Mouse (Mus musculus): ENCODE results near the gene Gm20388.

Gene Gm20388

GRCm38 (mm10) chr8:120664566-120664965, 753.9 kb downstream of the Gm20388 start:
- no peak for DNase-seq (ENCODE audit: extremely low spot score, low spot score)

DNA sequence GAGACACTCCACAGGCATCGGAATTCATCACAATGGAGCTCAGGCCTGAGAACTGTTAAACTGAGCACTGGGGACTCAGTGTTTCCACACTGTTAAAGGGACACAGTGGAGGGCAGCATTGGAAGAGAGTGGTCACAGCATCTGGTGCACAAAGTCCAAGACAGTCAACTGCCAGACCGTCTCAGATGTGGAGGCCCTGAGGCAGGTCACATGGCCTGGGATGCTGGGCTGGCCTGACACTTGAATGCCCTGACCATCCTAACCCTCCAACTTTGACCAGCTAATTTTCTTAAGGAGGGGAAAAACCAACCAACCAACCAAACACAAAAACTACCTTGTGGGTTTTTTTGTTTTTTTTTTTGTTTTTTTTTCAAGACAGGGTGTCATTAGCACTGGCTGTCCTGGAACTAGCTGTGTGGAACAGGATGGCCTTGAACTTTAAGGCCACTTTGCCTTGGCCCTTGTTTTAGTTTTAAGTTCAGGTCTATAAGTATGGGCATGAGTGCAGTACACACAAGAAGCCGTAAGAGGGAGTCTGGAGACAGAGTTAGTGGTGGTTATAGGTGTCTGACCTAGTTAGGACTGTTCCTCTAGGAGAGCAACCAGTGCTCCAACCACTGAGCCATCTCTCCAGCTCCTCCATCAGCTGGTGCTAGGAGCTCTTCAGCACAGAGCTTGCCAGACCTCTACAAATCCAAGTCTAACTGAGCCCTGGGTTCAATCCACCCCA, 755.2 kb downstream of the Gm20388 start:
- no peak for DNase-seq (ENCODE audit: extremely low spot score, low spot score)

- no peak for DNase-seq (ENCODE audit: extremely low spot score, low spot score)
These were observed 756.3 kb downstream of the Gm20388 start for GRCm38 (mm10) chr8:120666807-120667470.

DNA sequence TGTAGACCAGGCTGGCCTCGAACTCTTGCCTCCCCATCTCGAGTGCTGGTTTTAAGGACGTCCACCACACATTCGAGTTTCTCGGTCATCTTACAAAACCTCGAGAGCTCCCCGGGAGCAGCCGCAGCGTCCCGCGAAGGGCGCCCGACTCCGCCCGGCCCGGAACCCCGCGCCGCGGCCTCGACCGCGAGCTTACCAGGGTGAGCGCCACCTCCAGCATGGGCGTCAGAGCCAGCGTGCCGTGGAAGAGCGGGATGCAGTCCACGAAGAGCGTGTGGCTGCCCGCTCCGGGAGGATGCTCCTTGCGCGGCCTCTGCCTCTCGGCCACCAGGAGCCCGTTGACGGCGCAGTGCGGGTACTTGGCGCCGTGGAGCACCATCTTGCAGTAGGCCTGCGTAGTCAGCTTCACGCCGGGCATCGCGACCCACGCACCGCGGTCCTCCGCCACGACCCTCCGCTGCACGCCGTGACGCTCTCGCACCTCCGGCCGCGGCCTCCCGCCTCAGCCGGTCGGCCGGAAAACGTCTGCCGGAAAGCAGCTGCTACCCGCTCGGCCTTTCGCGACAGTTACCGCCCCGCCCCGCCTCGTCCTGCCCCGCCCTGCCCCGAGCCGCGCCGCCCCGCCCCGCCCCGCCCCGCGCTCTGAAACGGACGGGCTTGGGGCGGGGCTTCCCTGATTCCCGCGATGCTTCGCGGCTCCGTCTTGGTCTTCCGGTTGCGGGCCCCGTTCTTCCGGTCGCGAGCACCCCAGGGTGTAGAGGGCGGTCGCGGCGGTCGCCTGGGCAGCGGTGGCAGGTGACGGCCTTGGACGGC, 757.1 kb downstream of the Gm20388 start, which contains the start of the genes Gm27021 and Cox4i1:
Gm27021 (minus strand) TSS at position 519 of the 813 bp plus-strand sequence.
Cox4i1 (plus strand) TSS at position 662 of the 813 bp plus-strand sequence.
- DNase-seq (ENCODE audit: extremely low spot score, low spot score), result peak; percentile 97

DNA sequence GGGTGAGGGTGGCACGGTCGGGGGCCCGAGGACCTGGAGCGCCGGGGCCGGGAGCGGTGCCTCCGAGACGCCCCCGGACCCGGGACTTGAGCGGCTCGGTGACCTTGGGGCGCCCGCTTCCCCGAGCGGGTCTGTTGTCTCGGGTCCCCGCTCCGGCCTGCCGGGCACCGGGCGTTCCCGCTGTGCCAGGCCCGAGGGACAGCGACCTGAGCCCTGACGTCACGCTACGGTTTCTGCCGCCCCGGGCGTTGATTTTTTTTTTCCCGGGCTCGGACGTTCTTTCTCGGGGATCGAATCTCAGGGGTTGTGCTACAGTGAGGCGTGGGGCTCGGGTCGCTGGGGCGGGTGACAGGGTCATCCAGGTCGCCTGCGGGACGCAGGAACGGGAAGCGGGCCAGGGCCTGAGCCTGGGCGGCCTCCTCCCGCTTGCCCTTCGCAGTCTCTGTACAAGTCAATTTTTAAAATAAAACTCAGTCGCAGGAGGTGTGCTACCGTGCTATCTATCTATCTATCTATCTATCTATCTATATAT, 757.8 kb downstream of the Gm20388 start, which contains the start of gene Emc8:
Emc8 (minus strand) TSS at position 200 of the 532 bp plus-strand sequence.
- DNase-seq (ENCODE audit: extremely low spot score, low spot score), result no peak

DNA sequence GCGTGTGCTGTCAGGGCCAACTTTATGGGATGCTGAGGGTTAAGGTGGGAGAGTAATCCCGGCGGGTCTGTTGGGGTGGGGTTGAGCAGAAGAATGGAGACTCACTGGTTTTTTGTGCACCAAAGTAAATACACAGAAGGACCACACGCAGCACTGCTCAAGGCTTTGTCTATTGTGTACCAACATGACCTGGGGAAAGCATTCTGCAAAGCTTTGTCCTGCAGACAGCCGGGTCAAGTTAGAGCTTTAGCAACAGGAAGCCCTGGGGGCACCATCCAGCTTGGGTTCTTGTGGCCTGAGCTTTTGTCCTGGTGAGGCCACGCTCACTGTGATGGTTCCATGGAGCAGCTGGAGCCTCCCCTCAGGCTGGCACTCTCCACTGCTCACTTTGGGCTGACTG, 761.1 kb downstream of the Gm20388 start:
- no peak for DNase-seq (ENCODE audit: extremely low spot score, low spot score)

DNA sequence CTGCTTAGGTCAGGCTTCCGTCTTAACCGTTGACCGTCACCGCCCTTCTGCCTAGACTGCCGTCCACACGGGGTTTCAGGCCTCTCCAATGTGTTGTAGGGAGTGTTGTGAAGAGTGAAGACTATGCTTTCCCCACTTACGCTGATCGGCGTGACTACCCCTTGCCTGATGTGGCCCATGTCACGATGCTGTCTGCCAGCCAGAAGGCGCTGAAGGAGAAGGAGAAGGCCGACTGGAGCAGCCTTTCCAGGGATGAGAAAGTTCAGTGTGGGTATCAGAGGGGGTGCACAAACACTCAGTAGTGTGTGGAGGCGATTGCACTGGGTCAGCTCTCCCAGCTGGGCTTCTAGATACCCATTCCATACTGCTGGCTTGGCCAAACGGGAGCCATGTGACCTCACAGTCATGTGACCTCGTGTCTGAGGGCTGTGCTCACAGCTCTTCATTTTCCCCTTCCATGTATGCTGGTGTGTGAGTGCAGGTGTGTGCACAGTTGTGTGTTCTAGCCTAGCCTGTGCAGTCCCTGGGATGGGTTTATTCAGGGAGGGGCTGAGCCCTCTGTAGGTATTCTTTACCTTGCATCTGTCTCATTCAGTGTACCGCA, 762.1 kb downstream of the Gm20388 start:
- DNase-seq (ENCODE audit: extremely low spot score, low spot score), result no peak

DNA sequence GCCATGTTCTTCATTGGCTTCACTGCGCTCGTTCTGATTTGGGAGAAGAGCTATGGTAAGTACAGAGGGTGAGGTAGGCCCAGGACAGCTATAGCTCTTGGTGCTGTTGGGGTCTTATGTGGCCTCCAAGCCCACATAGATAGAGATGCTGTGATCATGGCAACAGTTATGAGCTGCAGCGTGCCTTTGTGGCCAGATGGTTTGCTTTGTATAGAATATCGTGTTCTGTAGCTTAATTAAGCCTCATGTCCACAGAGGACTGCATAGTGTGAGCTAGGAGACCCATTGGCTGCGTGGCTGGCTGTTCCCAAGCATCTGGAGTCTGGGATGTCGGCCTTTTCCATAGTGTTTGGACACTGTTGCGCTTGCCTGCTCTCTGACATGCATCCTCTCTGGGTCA, 762.7 kb downstream of the Gm20388 start:
- DNase-seq (ENCODE audit: extremely low spot score, low spot score), result no peak

GRCm38 (mm10) chr8:120675718-120676117, 765.1 kb downstream of the Gm20388 start:
- DNase-seq (ENCODE audit: extremely low spot score, low spot score), result no peak

GRCm38 (mm10) chr8:120678447-120678846, 767.8 kb downstream of the Gm20388 start:
- DNase-seq (ENCODE audit: extremely low spot score, low spot score), result peak; percentile 90

DNA sequence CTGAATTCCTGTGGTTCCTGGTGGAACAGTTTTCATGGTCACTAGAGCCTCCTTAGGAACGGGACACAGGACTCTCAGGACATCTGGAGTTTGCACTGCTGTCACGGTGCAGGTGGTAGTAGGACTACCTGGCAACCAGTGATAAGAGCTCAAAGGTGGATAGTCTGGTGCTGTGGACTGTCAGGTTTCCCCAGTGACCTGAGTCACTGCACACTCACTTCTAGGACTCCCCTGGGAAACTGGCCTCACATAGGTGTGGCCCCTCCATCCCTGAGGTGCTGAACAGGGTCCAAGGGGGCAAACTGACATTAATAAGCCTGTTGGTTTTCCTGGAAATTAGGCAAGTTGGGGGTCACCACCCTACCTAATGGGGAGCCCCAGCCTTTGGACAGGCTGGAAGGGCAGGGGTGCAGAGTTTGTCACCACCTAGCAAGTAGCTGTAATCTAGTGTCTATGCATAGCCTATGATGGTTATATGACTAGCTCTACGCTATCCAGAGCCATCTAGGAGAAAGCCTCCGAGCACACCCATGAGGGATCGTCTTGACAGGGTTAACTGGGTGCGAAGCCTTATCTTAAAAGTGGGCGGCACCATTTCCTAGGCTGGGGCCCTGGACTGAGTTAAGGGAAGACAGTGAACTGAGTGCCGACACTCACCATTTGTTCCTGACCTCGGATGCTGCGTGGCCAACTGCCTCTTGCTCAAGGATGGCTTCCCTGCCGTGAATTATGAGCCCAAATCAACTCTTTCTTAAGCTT, 769.2 kb downstream of the Gm20388 start:
- DNase-seq (ENCODE audit: extremely low spot score, low spot score), result no peak

DNA sequence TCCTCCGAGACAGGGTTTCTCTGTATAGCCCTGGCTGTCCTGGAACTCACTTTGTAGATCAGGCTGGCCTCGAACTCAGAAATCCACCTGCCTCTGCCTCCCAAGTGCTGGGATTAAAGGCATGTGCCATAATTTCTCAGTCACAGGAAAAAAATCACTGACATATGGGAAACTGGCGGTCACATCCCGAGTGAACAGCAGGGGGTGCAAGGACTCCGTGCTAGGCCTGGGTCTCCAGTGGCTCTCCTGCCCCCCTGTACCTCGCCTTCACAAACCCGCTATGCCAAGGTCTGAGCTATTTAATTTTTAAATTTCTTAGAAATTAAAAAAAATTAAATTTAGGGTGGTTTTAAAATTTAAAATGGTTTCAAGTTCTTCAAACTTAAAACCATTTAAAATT, 769.8 kb downstream of the Gm20388 start:
- DNase-seq (ENCODE audit: extremely low spot score, low spot score), result peak; percentile 35

DNA sequence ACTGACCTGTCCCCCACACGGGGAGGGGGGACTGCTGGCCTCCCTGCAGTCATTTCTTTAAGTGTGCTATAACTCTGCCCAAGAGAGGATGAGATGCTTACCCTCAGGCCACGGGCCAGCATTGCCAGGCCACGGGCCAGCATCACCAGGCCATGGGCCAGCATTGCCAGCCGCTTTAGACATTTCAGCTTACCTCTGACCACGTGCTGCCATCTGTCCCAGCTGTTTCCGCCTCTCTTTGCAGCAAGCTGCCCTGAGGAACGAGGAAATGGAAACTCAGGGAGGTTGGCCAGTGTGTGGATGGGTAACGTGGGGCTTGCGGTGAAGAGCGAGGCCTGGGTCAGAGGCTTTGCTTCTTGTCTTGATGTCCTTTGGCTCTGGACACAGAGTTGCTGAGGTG, 770.5 kb downstream of the Gm20388 start:
- DNase-seq (ENCODE audit: extremely low spot score, low spot score), result no peak

DNA sequence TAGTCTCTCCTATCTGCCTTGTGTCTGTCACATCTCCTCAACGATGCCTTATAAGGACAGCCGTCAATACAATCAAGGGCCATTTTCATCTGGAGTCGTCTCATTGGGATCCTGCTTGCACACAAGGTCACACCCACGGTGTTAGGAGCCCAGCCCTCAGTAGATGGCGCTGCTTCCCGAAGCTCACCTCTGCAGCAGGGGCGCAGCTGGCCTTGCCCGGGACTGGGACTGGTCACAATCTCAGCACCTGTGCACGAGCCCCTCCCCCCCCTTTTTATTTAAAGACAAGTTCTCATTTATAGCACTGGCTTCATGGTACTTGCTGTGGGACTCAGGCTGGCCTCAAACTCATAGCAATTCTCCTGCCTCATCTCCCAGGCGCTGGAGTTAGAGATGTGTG, 773.0 kb downstream of the Gm20388 start:
- DNase-seq (ENCODE audit: extremely low spot score, low spot score), result peak; percentile 64

DNA sequence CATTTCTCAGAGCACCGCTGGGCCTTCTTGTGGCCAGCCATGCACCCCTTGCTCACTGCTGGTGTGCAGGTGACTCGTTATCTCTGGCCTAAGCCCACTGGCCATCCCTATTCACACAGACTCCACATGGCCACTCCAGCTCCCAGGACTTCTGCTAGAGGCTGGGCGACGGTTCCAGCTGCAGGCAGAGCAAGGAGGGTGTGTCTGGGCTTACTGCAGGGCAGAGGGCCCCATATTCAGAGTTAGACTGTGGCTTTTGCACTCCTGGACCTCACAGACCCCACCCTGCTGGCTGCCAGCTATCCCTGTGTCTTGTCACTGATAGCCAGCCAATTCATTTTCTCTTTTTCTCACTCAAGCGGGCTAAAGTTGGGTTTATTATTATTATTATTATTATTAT, 773.4 kb downstream of the Gm20388 start:
- no peak for DNase-seq (ENCODE audit: extremely low spot score, low spot score)

DNA sequence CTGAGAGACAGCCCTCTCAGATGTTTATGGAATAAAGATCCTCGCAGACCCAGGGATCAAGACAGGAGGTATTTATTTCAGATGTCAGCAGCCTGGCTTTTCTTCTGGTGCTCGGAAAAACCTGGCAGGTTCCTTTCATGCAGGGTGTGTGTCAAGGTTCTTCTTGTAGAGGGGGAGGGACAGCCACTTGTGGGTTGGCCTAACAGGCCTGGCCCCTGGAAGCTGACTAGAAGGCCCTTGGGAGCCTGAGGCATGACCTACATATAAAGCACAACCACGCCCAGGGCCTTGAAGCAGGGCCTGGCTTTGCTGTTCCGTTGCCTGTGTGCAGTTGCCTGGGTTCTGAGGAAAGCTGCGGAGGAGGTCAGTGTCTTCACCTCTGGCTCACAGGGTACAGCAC, 774.5 kb downstream of the Gm20388 start:
- no peak for DNase-seq (ENCODE audit: extremely low spot score, low spot score)

GRCm38 (mm10) chr8:120685591-120685990, 775.0 kb downstream of the Gm20388 start:
- DNase-seq (ENCODE audit: extremely low spot score, low spot score), result no peak

DNA sequence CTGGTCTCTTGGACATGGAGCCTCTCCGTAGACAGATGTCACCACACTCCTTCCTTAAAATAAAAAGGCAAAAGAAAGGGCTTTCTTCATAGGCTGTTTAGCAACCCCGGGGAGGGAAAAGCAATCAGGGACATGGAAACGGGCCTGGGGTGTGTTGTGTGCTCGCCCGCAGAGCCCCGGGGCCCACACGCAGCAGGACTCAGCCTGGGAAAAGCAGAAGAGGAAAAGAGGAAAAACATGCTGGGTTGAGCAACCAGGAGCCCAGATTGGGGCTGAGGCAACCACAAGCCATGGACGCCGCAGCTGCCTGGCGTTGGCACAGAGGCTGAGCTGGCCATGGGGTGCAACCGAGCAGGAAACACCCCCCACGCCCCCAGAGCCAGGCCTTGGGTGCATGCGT, 775.4 kb downstream of the Gm20388 start:
- DNase-seq (ENCODE audit: extremely low spot score, low spot score), result no peak

DNA sequence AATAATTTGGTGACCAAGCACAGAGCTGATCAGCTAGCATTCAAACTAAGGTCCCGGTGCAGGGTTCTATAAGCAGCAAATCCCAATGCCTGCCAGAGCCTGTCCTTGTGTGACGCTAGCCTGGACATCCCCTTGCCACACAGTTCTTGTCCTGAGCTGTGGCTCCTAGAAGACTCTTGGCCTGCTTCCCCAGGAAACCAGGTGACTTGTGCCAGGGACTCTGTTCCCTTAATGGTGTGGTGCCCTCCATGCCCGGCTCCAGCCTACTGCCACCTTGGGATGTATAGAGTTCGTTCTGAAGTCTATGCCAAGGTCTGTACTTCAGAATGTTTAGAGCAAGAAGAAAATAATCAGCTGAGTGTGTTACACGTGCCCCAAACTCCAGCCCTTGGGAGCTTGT, 775.9 kb downstream of the Gm20388 start:
- DNase-seq (ENCODE audit: extremely low spot score, low spot score), result no peak

DNA sequence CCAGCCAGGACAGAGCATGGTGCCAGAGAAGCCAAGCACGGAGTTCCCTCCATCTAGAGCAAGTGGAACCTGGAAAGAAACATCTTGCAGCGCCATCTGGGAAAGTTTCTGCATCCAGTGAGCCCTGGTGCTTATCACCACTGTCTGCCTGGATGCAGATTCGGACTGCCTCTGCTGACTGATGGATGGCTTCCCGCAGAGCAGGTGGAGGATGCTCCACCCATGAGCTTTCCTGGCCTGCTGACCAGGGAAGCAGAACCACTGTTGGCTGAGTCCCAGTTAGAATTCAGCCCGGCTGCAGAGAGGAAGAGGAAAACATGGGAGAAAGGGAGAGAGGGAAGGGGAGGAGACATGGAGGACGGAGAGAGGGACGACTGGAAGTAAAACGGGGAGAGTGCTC, 777.1 kb downstream of the Gm20388 start:
- DNase-seq (ENCODE audit: extremely low spot score, low spot score), result no peak

DNA sequence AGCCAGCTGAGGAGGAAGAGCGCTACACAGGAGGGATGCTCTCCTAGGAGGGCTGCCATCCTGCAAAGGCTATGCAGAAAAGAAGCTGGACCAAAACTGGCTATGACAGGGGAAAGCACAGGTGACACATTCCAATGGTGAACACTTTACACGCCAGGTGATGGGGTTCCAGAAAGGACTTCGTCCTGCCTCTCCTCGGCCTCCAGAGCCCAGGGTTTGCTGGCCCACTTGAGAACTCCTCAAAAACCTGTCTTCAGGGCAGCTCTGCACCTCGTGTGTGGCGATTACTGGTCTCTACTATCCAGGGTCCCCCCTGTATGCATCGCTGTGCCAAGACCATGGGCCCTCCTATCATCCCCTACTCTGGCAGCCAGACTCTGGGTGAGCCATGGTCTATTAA, 777.9 kb downstream of the Gm20388 start:
- no peak for DNase-seq (ENCODE audit: extremely low spot score, low spot score)
